ENCODE assay signal across 20 mouse cellular contexts in the genomic region with DNA sequence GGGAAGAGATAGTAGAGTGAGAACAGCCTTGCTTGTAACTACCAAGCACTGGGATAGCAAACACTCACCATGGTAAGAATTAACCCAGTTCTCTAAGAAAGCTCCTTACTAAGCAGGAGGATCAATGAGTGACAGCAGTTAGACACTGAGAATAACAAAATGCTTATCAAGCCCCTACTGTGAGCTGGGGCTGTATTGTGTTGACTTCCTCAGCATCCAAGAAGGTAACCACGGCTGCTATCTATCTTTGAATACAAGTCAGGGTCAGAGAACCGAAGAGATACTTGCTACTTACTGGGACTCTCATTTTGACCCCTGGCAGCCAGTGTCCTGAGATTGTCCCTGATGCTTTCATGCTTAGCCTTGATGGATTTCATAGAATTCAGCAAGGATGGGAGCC.
DNase-seq lines count a peak whose midpoint lies in the region; ATAC-seq and TF ChIP-seq lines count a peak whose summit lies in the region.
"Had no signal": no experiment of that assay in that cellular context is flagged by ENCODE, and none has a peak within 500 bp of the region (broad histone marks: within the 10 kb centered on the region; RNA-seq: fewer than 3 reads in every experiment).

No protein-coding gene starts in this region.

- H3K4me3 ChIP-seq in liver, embryonic 11.5 days (ENCODE audit: low read depth, low read length) = no peak overlapping the region
- no peak overlapping the region for H3K4me3 ChIP-seq in bone marrow, adult 2 months (replicated peaks; ENCODE audit: control insufficient read depth, low read depth, low read length)
- no peak overlapping the region for H3K4me3 ChIP-seq in liver, embryonic 16.5 days (ENCODE audit: low read depth, low read length)
- H3K4me3 ChIP-seq in kidney, embryonic 14.5 days (ENCODE audit: low read length) = no peak overlapping the region
- H3K4me3 ChIP-seq: embryonic facial prominence, embryonic 13.5 days; forebrain, embryonic 13.5 days; heart, embryonic 13.5 days; hindbrain, embryonic 15.5 days had no signal

- DNase-seq in liver, embryonic 11.5 days (ENCODE audit: low spot score) = no peak
- DNase-seq in liver = no peak
- DNase-seq in heart, adult 18-20 months = no peak
- DNase-seq in heart, adult 9 months (ENCODE audit: low spot score in 2 of 2) = no peak
- DNase-seq: adrenal gland, adult 8-10 months; cerebellum, adult 11-12 months; cerebellum, adult 9-10 months; cerebellum, postnatal 25 days; forebrain, postnatal 0 days; gastrocnemius, postnatal 14 days; heart, postnatal 36 days had no signal

- no peaks in the 10 kb centered on the region for H3K9me3 ChIP-seq in liver, embryonic 11.5 days (ENCODE audit: control insufficient read depth, low read length)
- H3K9me3 ChIP-seq in liver, embryonic 16.5 days (replicated peaks; ENCODE audit: control insufficient read depth, low read length) = no peaks in the 10 kb centered on the region
- no peaks in the 10 kb centered on the region for H3K9me3 ChIP-seq in kidney, embryonic 14.5 days (ENCODE audit: control insufficient read depth, low read length)
- H3K9me3 ChIP-seq: embryonic facial prominence, embryonic 13.5 days; forebrain, embryonic 13.5 days; heart, embryonic 13.5 days; hindbrain, embryonic 15.5 days had no signal

- H3K27ac ChIP-seq in liver, embryonic 11.5 days (ENCODE audit: low read depth, low read length) = peak overlapping the region; percentile 21; the same call in 1 of the 2 replicates
- peak overlapping the region; percentile 18; the same call in 1 of the 2 replicates for H3K27ac ChIP-seq in bone marrow, adult 2 months (ENCODE audit: control insufficient read depth, insufficient read depth, low read depth, low read length, poor library complexity)
- peak overlapping the region; percentile 5; the same call in 1 of the 2 replicates for H3K27ac ChIP-seq in liver, embryonic 16.5 days (ENCODE audit: low read length)
- H3K27ac ChIP-seq in kidney, embryonic 14.5 days (ENCODE audit: low read depth, low read length) = no peak overlapping the region
- H3K27ac ChIP-seq: embryonic facial prominence, embryonic 13.5 days; forebrain, embryonic 13.5 days; heart, embryonic 13.5 days; hindbrain, embryonic 15.5 days had no signal

- TF ChIP-seq POLR2A in bone marrow, adult 2 months (IDR thresholded peaks at IDR 0.05; ENCODE audit: borderline replicate concordance, control insufficient read depth, low read depth, low read length) = no peak

- no peaks in the 10 kb centered on the region for H3K27me3 ChIP-seq in liver, embryonic 11.5 days (replicated peaks; ENCODE audit: control insufficient read depth, insufficient read depth, low read length)
- H3K27me3 ChIP-seq in liver, embryonic 16.5 days (ENCODE audit: control insufficient read depth, insufficient read depth, low read depth, low read length) = no peaks in the 10 kb centered on the region
- H3K27me3 ChIP-seq in kidney, embryonic 14.5 days (ENCODE audit: control insufficient read depth, insufficient read depth, low read length) = no peaks in the 10 kb centered on the region
- H3K27me3 ChIP-seq: embryonic facial prominence, embryonic 13.5 days; forebrain, embryonic 13.5 days; heart, embryonic 13.5 days; hindbrain, embryonic 15.5 days had no signal

- no peak for ATAC-seq in liver, embryonic 11.5 days (replicated peaks; ENCODE audit: low FRiP score)
- ATAC-seq in liver, embryonic 16.5 days (ENCODE audit: low read depth) = no peak
- ATAC-seq in kidney, embryonic 14.5 days (ENCODE audit: low FRiP score, low TSS enrichment) = no peak
- ATAC-seq: CD4-positive, CD25-positive, alpha-beta regulatory T cell, adult 4 months; forebrain, embryonic 13.5 days; forebrain, postnatal 0 days; inflammation-experienced regulatory T-cells, adult 6 months had no signal

- 18% methylated on average over 2 of the region's 2 CpGs for WGBS in liver, embryonic 11.5 days
- WGBS in bone marrow, adult 2 months = 51% methylated on average over 2 of the region's 2 CpGs
- 19% methylated on average over 2 of the region's 2 CpGs for WGBS in liver, embryonic 16.5 days (ENCODE audit: insufficient replicate concordance)
- WGBS in kidney, embryonic 14.5 days = 85% methylated on average over 2 of the region's 2 CpGs

- H3K4me1 ChIP-seq in liver, embryonic 11.5 days (replicated peaks; ENCODE audit: control insufficient read depth, insufficient read depth, low read length) = peaks cover 39% of the 10 kb centered on the region
- peaks cover 4% of the 10 kb centered on the region for H3K4me1 ChIP-seq in bone marrow, adult 2 months (ENCODE audit: control insufficient read depth, insufficient read depth, low read length)
- peaks cover 15% of the 10 kb centered on the region for H3K4me1 ChIP-seq in liver, embryonic 16.5 days (ENCODE audit: control insufficient read depth, low read depth, low read length)
- no peaks in the 10 kb centered on the region for H3K4me1 ChIP-seq in kidney, embryonic 14.5 days (ENCODE audit: control insufficient read depth, insufficient read depth, low read length)
- H3K4me1 ChIP-seq: embryonic facial prominence, embryonic 13.5 days; forebrain, embryonic 13.5 days; hindbrain, embryonic 15.5 days had no signal

- H3K36me3 ChIP-seq in liver, embryonic 11.5 days (ENCODE audit: control insufficient read depth, insufficient read depth, low read length) = peaks cover 3% of the 10 kb centered on the region; the same call in 1 of the 2 replicates
- no peaks in the 10 kb centered on the region for H3K36me3 ChIP-seq in liver, embryonic 16.5 days (ENCODE audit: control insufficient read depth, insufficient read depth)
- no peaks in the 10 kb centered on the region for H3K36me3 ChIP-seq in kidney, embryonic 14.5 days (ENCODE audit: control insufficient read depth, insufficient read depth, low read length)
- H3K36me3 ChIP-seq: embryonic facial prominence, embryonic 13.5 days; heart, embryonic 13.5 days; hindbrain, embryonic 15.5 days had no signal

- no peak for TF ChIP-seq CTCF in bone marrow, adult 2 months (IDR thresholded peaks at IDR 0.05; ENCODE audit: control insufficient read depth, insufficient read depth, low read length)

- no peak overlapping the region for H3K9ac ChIP-seq in liver, embryonic 11.5 days (ENCODE audit: low read depth, low read length)
- H3K9ac ChIP-seq in liver, embryonic 16.5 days (ENCODE audit: low read depth, low read length) = no peak overlapping the region
- no peak overlapping the region for H3K9ac ChIP-seq in kidney, embryonic 14.5 days (ENCODE audit: low read depth, low read length)
- H3K9ac ChIP-seq: embryonic facial prominence, embryonic 13.5 days; forebrain, embryonic 13.5 days; forebrain, postnatal 0 days; heart, embryonic 13.5 days; hindbrain, embryonic 15.5 days had no signal

- H3K4me2 ChIP-seq in liver, embryonic 11.5 days = no peak overlapping the region
- H3K4me2 ChIP-seq in liver, embryonic 16.5 days (ENCODE audit: low read depth, low read length) = no peak overlapping the region
- H3K4me2 ChIP-seq in kidney, embryonic 14.5 days (replicated peaks; ENCODE audit: low read depth, low read length) = no peak overlapping the region
- H3K4me2 ChIP-seq: embryonic facial prominence, embryonic 13.5 days; forebrain, embryonic 13.5 days; heart, embryonic 13.5 days; hindbrain, embryonic 15.5 days had no signal
